Mouse (Mus musculus) lung, embryonic 15.5 days (tissue): ENCODE data around the gene Ssr2. TPM values are rescaled to one million over a fixed set of nuclear protein-coding genes. Genes with fewer than 3 reads are reported as not detected.
A peak's percentile ranks its signal among the peaks of the same experiment; 100 is the strongest.
"Not testable (repeated sequence)": the region's sequence is repeated elsewhere in the genome, so short reads cannot be mapped to it uniquely, and the experiment has no call there.

Experiments
- ATAC-seq: fragments of 200-750 bp; cut with Nextera tagmentation; 2 replicates; pipeline ENCODE4 v1.8.0; 2017; ENCODE audit warnings: moderate number of reproducible peaks, borderline replicate concordance; ENCODE audit not compliant: low FRiP score, low TSS enrichment; ENCODE audit errors: extremely low read depth
- H3K27ac ChIP-seq: fragments of 300-500 bp; sonication (generic); 2 replicates; pipeline ENCODE4 v1.5.1; 2015; ENCODE audit warnings: moderate library complexity, mild to moderate bottlenecking, inconsistent platforms
- H3K27me3 ChIP-seq: fragments of 300-500 bp; sonication (generic); 2 replicates; pipeline ENCODE4 v1.6.1; 2015; ENCODE audit warnings: inconsistent platforms
- H3K36me3 ChIP-seq: fragments of 300-500 bp; sonication (generic); 2 replicates; pipeline ENCODE4 v1.6.1; 2015; ENCODE audit warnings: inconsistent platforms
- H3K4me1 ChIP-seq: fragments of 300-500 bp; sonication (generic); 2 replicates; pipeline ENCODE4 v1.6.1; 2015; ENCODE audit warnings: inconsistent platforms
- H3K4me2 ChIP-seq: fragments of 300-500 bp; sonication (generic); 2 replicates; pipeline ENCODE4 v1.6.1; 2015; ENCODE audit warnings: inconsistent platforms, mild to moderate bottlenecking, moderate library complexity
- H3K4me3 ChIP-seq: fragments of 300-500 bp; sonication (generic); 2 replicates; pipeline ENCODE4 v1.5.1; 2015; ENCODE audit warnings: mild to moderate bottlenecking, inconsistent platforms
- H3K9ac ChIP-seq: fragments of 300-500 bp; sonication (generic); 2 replicates; pipeline ENCODE4 v1.6.1; 2015; ENCODE audit warnings: inconsistent platforms
- H3K9me3 ChIP-seq: fragments of 300-500 bp; sonication (generic); 2 replicates; pipeline ENCODE4 v1.6.1; 2016; ENCODE audit warnings: inconsistent platforms
- WGBS: fragments of 180-500 bp; shearing (Covaris S2); methylation state at CpG from one replicate; pipeline ENCODE4 v1.1.7; 2015; 5-methylcytosine and 5-hydroxymethylcytosine counted together
- polyA plus RNA-seq: library from polyadenylated mRNA; unstranded; fragments of >200 nt; fragmentation: Nextera tagmentation; extraction: Ambion mirVana; gene quantifications from 2 replicates; pipeline ENCODE4 v1.2.1, GENCODE M21; 2015

Gene Ssr2
- polyA plus RNA-seq, 1 experiment from 2014 or later, result 290 TPM

GRCm38 (mm10) chr3:88591950-88592731, 16.5 kb downstream of the Ssr2 start:
- Histone ChIP-seq H3K27me3 (no peaks in the 10 kb centered on the region), H3K4me1 (peaks cover 51% of the 10 kb centered on the region), H3K4me3 (no peak overlapping the region), H3K9me3 (no peaks in the 10 kb centered on the region), H3K9ac (no peak overlapping the region), H3K4me2 (peak overlapping the region; percentile 33), H3K27ac (peak overlapping the region; percentile 85), H3K36me3 (peaks cover 17% of the 10 kb centered on the region)
- WGBS, result 20% methylated on average over 9 of the region's 9 CpGs
- ATAC-seq, result no peak

DNA sequence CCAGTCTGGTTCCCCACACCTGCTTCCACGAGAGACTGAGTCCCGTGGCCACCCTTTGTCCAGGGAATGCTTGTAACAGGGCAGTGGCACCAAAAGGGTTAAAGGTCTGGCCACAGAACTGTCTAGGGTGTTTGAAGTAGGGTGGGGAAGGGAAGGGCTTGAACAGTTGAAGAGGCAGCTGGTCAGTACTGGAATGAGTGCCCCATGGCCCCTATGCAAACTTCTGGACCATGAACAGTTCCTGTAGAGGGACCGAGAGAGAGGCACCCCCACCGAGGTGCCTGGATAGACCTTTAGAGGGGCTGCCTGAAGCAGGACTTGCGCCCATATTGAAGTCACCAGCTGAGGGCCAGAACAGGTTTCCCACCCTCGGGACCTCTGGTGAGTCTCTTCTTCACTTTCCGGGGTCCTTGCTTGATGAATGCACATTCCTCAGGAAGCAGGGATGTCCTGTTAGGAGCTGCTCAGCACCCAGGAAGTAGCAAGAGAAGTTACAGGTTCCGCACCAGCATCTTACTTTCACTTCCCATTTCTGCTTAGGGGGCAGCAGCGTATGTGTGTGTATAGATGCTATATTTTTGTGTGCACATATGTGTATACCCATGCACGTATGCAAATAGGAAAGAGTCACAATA, 17.4 kb downstream of the Ssr2 start:
- ATAC-seq, result no peak
- Histone ChIP-seq H3K4me3 (0 out of 2 replicates have a peak overlapping the region, but pooled peaks have one; percentile 14), H3K27ac (peak overlapping the region; percentile 85), H3K36me3 (peaks cover 8% of the 10 kb centered on the region), H3K27me3 (no peaks in the 10 kb centered on the region), H3K4me1 (peaks cover 46% of the 10 kb centered on the region), H3K9me3 (no peaks in the 10 kb centered on the region), H3K4me2 (peak overlapping the region; percentile 33), H3K9ac (no peak overlapping the region)
- WGBS, result 59% methylated on average over 10 of the region's 10 CpGs

- H3K36me3 ChIP-seq, result no peaks in the 10 kb centered on the region
- no peak overlapping the region for H3K4me3 ChIP-seq
- no peak overlapping the region; the same call in 1 of the 2 replicates for H3K9ac ChIP-seq
- H3K4me2 ChIP-seq, result peak overlapping the region; percentile 19
- WGBS, result 24% methylated on average over 10 of the region's 10 CpGs
- H3K27me3 ChIP-seq, result no peaks in the 10 kb centered on the region
- H3K9me3 ChIP-seq, result no peaks in the 10 kb centered on the region
- 0 out of 2 replicates have a peak, but pooled peaks have one; percentile 48 for ATAC-seq
- H3K4me1 ChIP-seq, result peaks cover 46% of the 10 kb centered on the region
- peak overlapping the region; percentile 87 for H3K27ac ChIP-seq
Measured at GRCm38 (mm10) chr3:88593893-88594580, 18.4 kb downstream of the Ssr2 start.

DNA sequence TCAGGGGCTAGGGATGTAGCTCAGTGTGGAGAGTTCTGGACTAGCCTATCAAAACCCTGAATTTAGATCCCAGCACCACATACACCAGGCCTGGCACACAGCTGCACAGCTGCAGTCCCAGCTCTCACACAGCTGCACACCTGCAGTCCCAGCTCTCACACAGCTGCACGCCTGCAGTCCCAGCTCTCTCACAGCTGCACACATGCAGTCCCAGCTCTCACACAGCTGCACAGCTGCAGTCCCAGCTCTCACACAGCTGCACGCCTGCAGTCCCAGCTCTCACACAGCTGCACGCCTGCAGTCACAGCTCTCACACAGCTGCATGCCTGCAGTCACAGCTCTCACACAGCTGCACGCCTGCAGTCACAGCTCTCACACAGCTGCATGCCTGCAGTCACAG, 20.9 kb downstream of the Ssr2 start:
- ATAC-seq, H3K4me2 ChIP-seq, H3K27ac ChIP-seq, H3K36me3 ChIP-seq, H3K9ac ChIP-seq, H3K9me3 ChIP-seq, H3K4me3 ChIP-seq, H3K27me3 ChIP-seq: not testable (repeated sequence)
- peaks cover 29% of the 10 kb centered on the region for H3K4me1 ChIP-seq
- 75% methylated on average over 4 of the region's 4 CpGs for WGBS

DNA sequence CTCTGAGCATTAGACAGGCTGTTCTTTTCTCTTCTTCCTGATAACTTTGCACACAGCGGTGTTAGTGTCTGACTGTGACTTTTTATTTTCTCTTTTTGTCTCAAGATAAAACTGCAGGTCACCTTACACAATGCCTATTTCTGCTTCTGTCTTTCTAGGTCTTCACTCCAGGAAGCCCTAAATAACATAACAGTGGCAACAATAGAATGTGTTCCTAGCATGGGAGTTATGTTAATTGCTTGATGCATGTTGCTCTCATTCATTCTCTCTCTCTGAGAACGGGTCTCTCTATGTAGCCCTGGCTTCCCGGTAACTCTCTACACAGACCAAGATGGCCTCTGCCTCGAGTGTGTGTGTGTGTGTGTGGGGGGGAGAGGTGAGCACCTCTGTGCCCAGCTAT, 26.8 kb downstream of the Ssr2 start:
- Histone ChIP-seq H3K9ac (no peak overlapping the region), H3K4me2 (no peak overlapping the region), H3K4me1 (peaks cover 4% of the 10 kb centered on the region), H3K4me3 (no peak overlapping the region), H3K27ac (no peak overlapping the region), H3K9me3 (no peaks in the 10 kb centered on the region), H3K27me3 (no peaks in the 10 kb centered on the region), H3K36me3 (no peaks in the 10 kb centered on the region)
- ATAC-seq, result no peak
- WGBS, result 68% methylated on average over 4 of the region's 4 CpGs

DNA sequence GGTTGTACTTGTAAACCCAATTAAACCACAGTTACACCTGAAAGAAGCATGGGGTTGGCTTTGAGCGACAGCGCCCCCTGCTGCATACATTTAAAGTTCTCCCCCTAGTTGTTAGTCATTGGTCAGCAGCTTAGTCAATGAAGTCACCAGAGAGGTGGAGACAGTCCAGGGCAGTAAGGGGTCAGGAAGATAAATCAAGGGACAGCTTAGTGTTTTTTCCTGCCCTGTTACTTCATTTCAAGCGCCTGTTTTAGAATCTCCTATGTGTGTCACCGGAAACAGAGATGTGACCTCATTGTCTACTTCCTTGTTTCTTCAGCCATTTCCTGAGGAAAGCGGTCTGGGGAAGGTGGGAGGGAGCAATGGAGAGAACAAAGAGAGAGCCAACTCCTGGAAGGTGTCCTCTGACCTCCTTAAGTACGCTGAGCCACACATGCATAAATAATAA, 28.1 kb downstream of the Ssr2 start:
- ATAC-seq, result peak; percentile 50; the same call in 1 of the 2 replicates
- peaks cover 9% of the 10 kb centered on the region for H3K4me1 ChIP-seq
- H3K27ac ChIP-seq, result peak overlapping the region; percentile 22
- no peak overlapping the region for H3K4me3 ChIP-seq
- H3K9ac ChIP-seq, result no peak overlapping the region
- H3K9me3 ChIP-seq, result no peaks in the 10 kb centered on the region
- H3K4me2 ChIP-seq, result no peak overlapping the region
- no peaks in the 10 kb centered on the region for H3K27me3 ChIP-seq
- H3K36me3 ChIP-seq, result no peaks in the 10 kb centered on the region
- 16% methylated on average over 6 of the region's 6 CpGs for WGBS

DNA sequence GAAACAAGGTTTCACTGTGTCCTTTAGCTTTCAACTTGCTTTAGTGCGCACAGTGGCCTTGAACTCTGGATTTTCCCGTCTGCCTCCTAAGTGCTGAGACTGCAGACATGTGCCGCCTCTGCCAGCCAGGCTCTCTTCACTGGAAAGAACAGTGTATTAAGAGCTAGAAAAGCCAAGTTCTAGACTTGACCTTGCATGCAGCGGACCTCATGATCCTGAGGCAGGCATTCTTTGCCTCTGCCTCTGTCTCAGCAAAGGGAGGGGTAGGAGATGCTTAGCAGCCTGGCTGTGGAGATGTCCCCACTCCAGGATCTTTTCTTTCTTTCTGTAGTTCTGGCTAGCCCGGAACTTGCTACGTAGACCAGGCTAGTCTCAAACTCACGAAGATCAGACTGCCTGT, 29.2 kb downstream of the Ssr2 start:
- Histone ChIP-seq H3K36me3 (no peaks in the 10 kb centered on the region), H3K4me2 (no peak overlapping the region), H3K4me3 (no peak overlapping the region), H3K4me1 (peaks cover 9% of the 10 kb centered on the region), H3K27me3 (no peaks in the 10 kb centered on the region), H3K9me3 (no peaks in the 10 kb centered on the region), H3K9ac (no peak overlapping the region), H3K27ac (no peak overlapping the region)
- no peak for ATAC-seq
- 93% methylated on average over 7 of the region's 7 CpGs for WGBS

- 91% methylated on average over 2 of the region's 2 CpGs for WGBS
- H3K27ac ChIP-seq, H3K36me3 ChIP-seq, H3K4me3 ChIP-seq, H3K9ac ChIP-seq, H3K4me1 ChIP-seq, H3K4me2 ChIP-seq, H3K9me3 ChIP-seq, ATAC-seq, H3K27me3 ChIP-seq: not testable (repeated sequence)
Measured at GRCm38 (mm10) chr3:88605666-88606065, 30.0 kb downstream of the Ssr2 start, which contains the start of gene Arhgef2. Gene Arhgef2, plus strand, starts transcription at chr3:88605966.

DNA sequence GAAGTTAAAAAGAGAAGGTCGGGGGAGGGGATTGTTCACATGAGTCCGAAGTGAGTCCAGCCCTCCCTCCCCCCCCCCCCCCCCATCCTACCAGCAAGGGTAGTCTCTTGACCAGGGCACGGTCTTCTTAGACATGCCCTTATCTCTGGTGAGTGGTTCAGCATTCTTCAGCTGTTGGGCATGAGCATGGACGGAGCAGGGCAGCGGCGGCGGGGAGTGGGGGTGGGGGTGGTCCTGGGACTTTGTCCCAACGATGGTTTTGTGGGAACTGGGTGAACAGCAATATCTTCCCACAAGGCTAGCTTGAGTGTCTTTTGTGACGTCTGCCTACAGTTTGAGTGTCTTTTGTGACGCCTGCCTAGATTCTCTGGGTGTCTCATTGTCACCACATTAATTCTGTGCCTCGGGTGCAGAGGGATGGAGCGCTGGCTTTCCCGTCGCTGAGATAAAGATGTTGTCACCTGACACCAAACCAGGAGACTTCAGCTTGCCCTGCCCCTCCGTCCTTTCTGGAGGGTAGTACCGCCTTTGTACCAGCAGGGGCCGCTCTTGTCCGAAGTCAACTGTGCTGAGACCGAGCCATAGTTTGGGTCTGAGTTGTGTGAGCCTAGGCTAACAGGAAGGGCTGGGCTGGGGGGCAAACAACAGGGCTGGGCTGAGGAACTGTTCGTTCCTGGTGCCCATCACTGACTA, 31.5 kb downstream of the Ssr2 start:
- Histone ChIP-seq H3K4me1 (peaks cover 9% of the 10 kb centered on the region), H3K9ac (peak overlapping the region; percentile 19; the same call in 1 of the 2 replicates), H3K36me3 (no peaks in the 10 kb centered on the region), H3K4me3 (peak overlapping the region; percentile 11), H3K9me3 (no peaks in the 10 kb centered on the region), H3K27ac (no peak overlapping the region), H3K4me2 (peak overlapping the region; percentile 54), H3K27me3 (no peaks in the 10 kb centered on the region)
- peak; percentile 85 for ATAC-seq
- WGBS, result under 1% methylated on average over 20 of the region's 20 CpGs

- H3K9me3 ChIP-seq, result no peaks in the 10 kb centered on the region
- H3K9ac ChIP-seq, result peak overlapping the region; percentile 19; the same call in 1 of the 2 replicates
- peaks cover 9% of the 10 kb centered on the region for H3K4me1 ChIP-seq
- WGBS, result 32% methylated on average over 10 of the region's 10 CpGs
- peak overlapping the region; percentile 11; the same call in 1 of the 2 replicates for H3K4me3 ChIP-seq
- no peaks in the 10 kb centered on the region for H3K27me3 ChIP-seq
- ATAC-seq, result peak; percentile 20; the same call in 1 of the 2 replicates
- no peak overlapping the region for H3K27ac ChIP-seq
- H3K4me2 ChIP-seq, result peak overlapping the region; percentile 54
- no peaks in the 10 kb centered on the region for H3K36me3 ChIP-seq
Measured at GRCm38 (mm10) chr3:88607758-88608138, 32.1 kb downstream of the Ssr2 start.

DNA sequence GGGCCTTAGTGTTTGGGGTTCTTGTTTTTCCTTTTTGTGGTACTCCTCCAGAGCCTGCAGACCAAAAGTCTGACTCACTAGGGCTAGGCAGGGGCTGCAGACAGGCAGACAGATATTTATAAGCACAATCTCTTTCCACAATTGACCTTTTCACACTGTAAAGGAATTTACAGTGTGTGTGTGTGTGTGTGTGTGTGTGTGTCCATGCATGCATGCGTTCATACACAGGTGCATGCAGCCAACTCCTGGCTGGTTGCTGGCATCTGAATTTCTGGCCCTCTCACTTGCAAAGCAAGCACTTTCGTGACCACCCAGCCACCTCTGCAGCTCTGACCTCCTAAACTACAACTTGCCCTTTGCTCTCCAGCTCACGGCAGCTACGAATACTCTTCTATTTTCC, 33.4 kb downstream of the Ssr2 start:
- Histone ChIP-seq H3K4me3 (no peak overlapping the region), H3K27ac (no peak overlapping the region), H3K36me3 (no peaks in the 10 kb centered on the region), H3K9me3 (no peaks in the 10 kb centered on the region), H3K4me1 (peaks cover 9% of the 10 kb centered on the region), H3K9ac (no peak overlapping the region), H3K4me2 (no peak overlapping the region), H3K27me3 (no peaks in the 10 kb centered on the region)
- 43% methylated on average over 4 of the region's 4 CpGs for WGBS
- no peak for ATAC-seq
